Mouse (Mus musculus) liver, embryonic 13.5 days (tissue): ENCODE results near the gene Bax. TPM values are rescaled to one million over a fixed set of nuclear protein-coding genes. Genes with fewer than 3 reads are reported as not detected.

Experiments
- ATAC-seq: fragments of 200-750 bp; cut with Nextera tagmentation; 2 replicates; pipeline ENCODE4 v1.8.0; 2017; ENCODE audit warnings: low read depth, mild to moderate bottlenecking, moderate number of reproducible peaks, moderate library complexity
- DNase-seq: peaks from one replicate; pipeline ENCODE4 v3.0.0; 2022
- H3K27ac ChIP-seq: fragments of 300-500 bp; sonication (generic); 2 replicates; pipeline ENCODE4 v1.5.1; 2015; ENCODE audit warnings: moderate library complexity, mild to moderate bottlenecking, inconsistent platforms
- H3K27me3 ChIP-seq: fragments of 300-500 bp; sonication (generic); 2 replicates; pipeline ENCODE4 v1.6.1; 2015; ENCODE audit warnings: mild to moderate bottlenecking, inconsistent platforms
- H3K36me3 ChIP-seq: fragments of 300-500 bp; sonication (generic); 2 replicates; pipeline ENCODE4 v1.6.1; 2015; ENCODE audit warnings: mild to moderate bottlenecking, inconsistent platforms
- H3K4me1 ChIP-seq: fragments of 300-500 bp; sonication (generic); replicated peaks from 2 replicates; pipeline ENCODE4 v1.6.1; 2015; ENCODE audit warnings: inconsistent platforms
- H3K4me2 ChIP-seq: fragments of 300-500 bp; sonication (generic); 2 replicates; pipeline ENCODE4 v1.6.1; 2015; ENCODE audit warnings: inconsistent platforms, mild to moderate bottlenecking, moderate library complexity
- H3K4me3 ChIP-seq: fragments of 300-500 bp; sonication (generic); replicated peaks from 2 replicates; pipeline ENCODE4 v1.5.1; 2015; ENCODE audit warnings: mild to moderate bottlenecking, inconsistent platforms
- H3K9ac ChIP-seq: fragments of 300-500 bp; sonication (generic); 2 replicates; pipeline ENCODE4 v1.6.1; 2015; ENCODE audit warnings: mild to moderate bottlenecking, inconsistent platforms
- H3K9me3 ChIP-seq: fragments of 300-500 bp; sonication (generic); replicated peaks from 2 replicates; pipeline ENCODE4 v1.6.1; 2016; ENCODE audit warnings: inconsistent platforms
- WGBS: fragments of 180-500 bp; shearing (Covaris S2); methylation state at CpG from one replicate; pipeline ENCODE4 v1.1.7; 2015; ENCODE audit not compliant: insufficient replicate concordance; 5-methylcytosine and 5-hydroxymethylcytosine counted together
- microRNA-seq: library from miRNA; unstranded; fragments of <30 nt; microRNA quantifications from one replicate; pipeline ENCODE4, GENCODE M21; 2016
- polyA plus RNA-seq: library from polyadenylated mRNA; unstranded; fragments of >200 nt; fragmentation: Nextera tagmentation; extraction: Ambion mirVana; gene quantifications from 2 replicates; pipeline ENCODE4 v1.2.1, GENCODE M21; 2015

The Bax gene
- polyA plus RNA-seq, 1 experiment from 2014 or later, result 104 TPM

GRCm38 (mm10) chr7:45413864-45414739, 52.6 kb downstream of the Bax start:
- peaks cover 100% of the 10 kb centered on the region for H3K27me3 ChIP-seq
- no peaks in the 10 kb centered on the region for H3K36me3 ChIP-seq
- H3K4me3 ChIP-seq, result peak overlapping the region; percentile 55
- peaks cover 26% of the 10 kb centered on the region for H3K4me1 ChIP-seq
- ATAC-seq (no peak), DNase-seq (no peak)
- no peak overlapping the region; the same call in 1 of the 2 replicates for H3K27ac ChIP-seq
- H3K9ac ChIP-seq, result peak overlapping the region; percentile 29; the same call in 1 of the 2 replicates
- under 1% methylated on average over 27 of the region's 27 CpGs for WGBS
- no peaks in the 10 kb centered on the region for H3K9me3 ChIP-seq
- peak overlapping the region; percentile 68 for H3K4me2 ChIP-seq

GRCm38 (mm10) chr7:45413113-45413863, 53.4 kb downstream of the Bax start, which contains the start of gene Ntf5:
Gene Ntf5 (plus strand): TSS chr7:45413695.
- peaks cover 26% of the 10 kb centered on the region for H3K4me1 ChIP-seq
- H3K36me3 ChIP-seq, result no peaks in the 10 kb centered on the region
- 5% methylated on average over 38 of the region's 45 CpGs for WGBS
- DNase-seq (no peak), ATAC-seq (peak; percentile 32; the same call in 1 of the 2 replicates)
- no peaks in the 10 kb centered on the region for H3K9me3 ChIP-seq
- H3K4me2 ChIP-seq, result peak within 1 kb of the TSS; percentile 68
- peak within 1 kb of the TSS; percentile 55 for H3K4me3 ChIP-seq
- H3K9ac ChIP-seq, result peak within 1 kb of the TSS; percentile 29; the same call in 1 of the 2 replicates
- no peak within 1 kb of the TSS; the same call in 1 of the 2 replicates for H3K27ac ChIP-seq
- H3K27me3 ChIP-seq, result peaks cover 100% of the 10 kb centered on the region

GRCm38 (mm10) chr7:45412421-45412820, 54.3 kb downstream of the Bax start:
- no peak for DNase-seq
- H3K4me2 ChIP-seq, result no peak overlapping the region
- peaks cover 26% of the 10 kb centered on the region for H3K4me1 ChIP-seq
- H3K27me3 ChIP-seq, result peaks cover 100% of the 10 kb centered on the region
- no peak overlapping the region for H3K9ac ChIP-seq
- no peak overlapping the region for H3K27ac ChIP-seq
- H3K4me3 ChIP-seq, result no peak overlapping the region
- H3K9me3 ChIP-seq, result no peaks in the 10 kb centered on the region
- no peak for ATAC-seq
- WGBS, result 57% methylated on average over 2 of the region's 2 CpGs
- H3K36me3 ChIP-seq, result no peaks in the 10 kb centered on the region

Small RNA genes within 50 kb of the gene (microRNA-seq; reads per million reads assigned to microRNA genes)
- gene Gm22133, result not detected

Other genes starting within 250 kb of the Bax start
- gene Cd37, start 227.8 kb downstream of the Bax start, polyA plus RNA-seq, result 10.3 and 10.8 TPM in 2 replicates
- gene Slc6a16, start 225.8 kb downstream of the Bax start, polyA plus RNA-seq, result not detected in 2 replicates
- gene Slc6a21, start 189.4 kb downstream of the Bax start, polyA plus RNA-seq, result not detected in 2 replicates
- gene Trpm4, start 133.1 kb downstream of the Bax start, polyA plus RNA-seq, result 0.85 and 1.3 TPM in 2 replicates
- 0.12 and 0.15 TPM in 2 replicates for gene Hrc, start 131.6 kb downstream of the Bax start, polyA plus RNA-seq
- gene Ppfia3, start 99.9 kb downstream of the Bax start, polyA plus RNA-seq, result 0.24 and 0.25 TPM in 2 replicates
- not detected in 2 replicates for gene Lin7b, start 96.3 kb downstream of the Bax start, polyA plus RNA-seq
- gene Snrnp70, start 71.2 kb downstream of the Bax start, polyA plus RNA-seq, result 108 and 129 TPM in 2 replicates
- gene Kcna7, start 61.2 kb downstream of the Bax start, polyA plus RNA-seq, result not detected in 2 replicates
- 0.35 and 0.37 TPM in 2 replicates for gene Ntf5, start 53.2 kb downstream of the Bax start, polyA plus RNA-seq
- not detected in 2 replicates for gene Lhb, start 46.1 kb downstream of the Bax start, polyA plus RNA-seq
- 4.1 and 5.1 TPM in 2 replicates for gene Gys1, start 32.1 kb downstream of the Bax start, polyA plus RNA-seq
- 111 and 119 TPM in 2 replicates for gene Ruvbl2, start 28.8 kb downstream of the Bax start, polyA plus RNA-seq
- 7,621 and 8,262 TPM in 2 replicates for gene Ftl1, start 7.0 kb downstream of the Bax start, polyA plus RNA-seq
- 0.80 and 0.87 TPM in 2 replicates for gene Tulp2, start 15.0 kb upstream of the Bax start, polyA plus RNA-seq
- gene Gm45808, start 19.9 kb upstream of the Bax start, polyA plus RNA-seq, result not detected in 2 replicates
- gene Dhdh, start 21.9 kb upstream of the Bax start, polyA plus RNA-seq, result 2.0 and 2.2 TPM in 2 replicates
- gene Nucb1, start 43.5 kb upstream of the Bax start, polyA plus RNA-seq, result 110 and 127 TPM in 2 replicates
- 180 and 197 TPM in 2 replicates for gene Ppp1r15a, start 59.4 kb upstream of the Bax start, polyA plus RNA-seq
- gene Plekha4, start 59.4 kb upstream of the Bax start, polyA plus RNA-seq, result 0.43 and 0.52 TPM in 2 replicates
- gene Hsd17b14, start 88.0 kb upstream of the Bax start, polyA plus RNA-seq, result 1.3 and 1.9 TPM in 2 replicates
- 44.1 and 45.4 TPM in 2 replicates for gene Bcat2, start 103.3 kb upstream of the Bax start, polyA plus RNA-seq
- not detected in 2 replicates for gene Fgf21, start 148.6 kb upstream of the Bax start, polyA plus RNA-seq
- gene Fut1, start 150.4 kb upstream of the Bax start, polyA plus RNA-seq, result not detected in 2 replicates
- 0.10 TPM in 1 of 2 replicates, not detected in the other for gene Izumo1, start 154.9 kb upstream of the Bax start, polyA plus RNA-seq
- gene Rasip1, start 160.6 kb upstream of the Bax start, polyA plus RNA-seq, result 2.4 and 2.5 TPM in 2 replicates
- 0.46 and 0.51 TPM in 2 replicates for gene Mamstr, start 173.1 kb upstream of the Bax start, polyA plus RNA-seq
- 0.05 and 0.06 TPM in 2 replicates for gene Fut2, start 199.5 kb upstream of the Bax start, polyA plus RNA-seq
- not detected in 2 replicates for gene Ntn5, start 217.1 kb upstream of the Bax start, polyA plus RNA-seq
- gene Sec1, start 227.5 kb upstream of the Bax start, polyA plus RNA-seq, result 0.07 TPM in 1 of 2 replicates, not detected in the other
- 0.34 and 0.44 TPM in 2 replicates for gene Car11, start 232.9 kb upstream of the Bax start, polyA plus RNA-seq
- 0.43 and 0.64 TPM in 2 replicates for gene Dbp, start 238.2 kb upstream of the Bax start, polyA plus RNA-seq
- gene Rpl18, start 248.6 kb upstream of the Bax start, polyA plus RNA-seq, result 761 and 840 TPM in 2 replicates